Mouse (Mus musculus): ENCODE measurements around the gene H2afv.

GRCm38 (mm10) chr11:6442566-6442965 lies 1.7 kb downstream of the H2afv start:
- TF ChIP-seq MAFK (IDR thresholded peaks at IDR 0.05; ENCODE audit: insufficient read depth, low read depth, low read length): no peak
- no peak for TF ChIP-seq ZNF384 (IDR thresholded peaks at IDR 0.05; ENCODE audit: low read depth, low read length)
- no peak for TF ChIP-seq HCFC1 (IDR thresholded peaks at IDR 0.05; ENCODE audit: borderline replicate concordance, insufficient read depth, low read length)
- no peak for TF ChIP-seq CHD2 (IDR thresholded peaks at IDR 0.05; ENCODE audit: low read depth, low read length)
